Mouse (Mus musculus): ENCODE results near the gene Adh4. TPM values are rescaled to one million over a fixed set of nuclear protein-coding genes. Genes with fewer than 3 reads are reported as not detected.
"Not testable (repeated sequence)": the region's sequence is repeated elsewhere in the genome, so short reads cannot be mapped to it uniquely, and the experiment has no call there.

Gene Adh4
- polyA plus RNA-seq, 1 experiment from 2014 or later, result 0.82 TPM

GRCm38 (mm10) chr3:138463137-138463536 is 47.9 kb downstream of the Adh4 start:
- Histone ChIP-seq H3K36me3 (replicated peaks; ENCODE audit: insufficient read depth, low read length) (peaks cover 55% of the 10 kb centered on the region), H3K9ac (replicated peaks) (no peak overlapping the region), H3K4me3 (ENCODE audit: low read depth, low read length) (no peak overlapping the region), H3K9me3 (ENCODE audit: low read length) (no peaks in the 10 kb centered on the region), H3K4me1 (ENCODE audit: insufficient read depth) (peaks cover 4% of the 10 kb centered on the region; the same call in 1 of the 2 replicates), H3K27ac (ENCODE audit: low read depth) (no peak overlapping the region), H3K27me3 (ENCODE audit: insufficient read depth, low read length) (no peaks in the 10 kb centered on the region), H3K4me2 (ENCODE audit: low read depth, low read length) (no peak overlapping the region)
- peak; percentile 76 for ATAC-seq
- peak; percentile 70 for DNase-seq
- WGBS (ENCODE audit: insufficient replicate concordance), result 72% methylated on average over 2 of the region's 2 CpGs
- TF ChIP-seq EP300 (IDR thresholded peaks at IDR 0.05; ENCODE audit: low read depth) (no peak), CTCF (IDR thresholded peaks at IDR 0.05; ENCODE audit: low read depth) (peak; percentile 74)

- Histone ChIP-seq H3K4me1 (ENCODE audit: insufficient read depth) (peaks cover 4% of the 10 kb centered on the region; the same call in 1 of the 2 replicates), H3K36me3 (replicated peaks; ENCODE audit: insufficient read depth, low read length) (peaks cover 54% of the 10 kb centered on the region), H3K4me3 (ENCODE audit: low read depth, low read length) (no peak overlapping the region), H3K9me3 (ENCODE audit: low read length) (no peaks in the 10 kb centered on the region), H3K27me3 (ENCODE audit: insufficient read depth, low read length) (no peaks in the 10 kb centered on the region), H3K4me2 (ENCODE audit: low read depth, low read length) (no peak overlapping the region), H3K9ac (replicated peaks) (no peak overlapping the region), H3K27ac (ENCODE audit: low read depth) (peak overlapping the region; percentile 60)
- 64% methylated on average over 6 of the region's 6 CpGs for WGBS (ENCODE audit: insufficient replicate concordance)
- ATAC-seq (peak; percentile 75), DNase-seq (no peak)
- TF ChIP-seq CTCF (IDR thresholded peaks at IDR 0.05; ENCODE audit: low read depth) (no peak), EP300 (IDR thresholded peaks at IDR 0.05; ENCODE audit: low read depth) (no peak)
Measured at GRCm38 (mm10) chr3:138463807-138464206, 48.5 kb downstream of the Adh4 start.

DNA sequence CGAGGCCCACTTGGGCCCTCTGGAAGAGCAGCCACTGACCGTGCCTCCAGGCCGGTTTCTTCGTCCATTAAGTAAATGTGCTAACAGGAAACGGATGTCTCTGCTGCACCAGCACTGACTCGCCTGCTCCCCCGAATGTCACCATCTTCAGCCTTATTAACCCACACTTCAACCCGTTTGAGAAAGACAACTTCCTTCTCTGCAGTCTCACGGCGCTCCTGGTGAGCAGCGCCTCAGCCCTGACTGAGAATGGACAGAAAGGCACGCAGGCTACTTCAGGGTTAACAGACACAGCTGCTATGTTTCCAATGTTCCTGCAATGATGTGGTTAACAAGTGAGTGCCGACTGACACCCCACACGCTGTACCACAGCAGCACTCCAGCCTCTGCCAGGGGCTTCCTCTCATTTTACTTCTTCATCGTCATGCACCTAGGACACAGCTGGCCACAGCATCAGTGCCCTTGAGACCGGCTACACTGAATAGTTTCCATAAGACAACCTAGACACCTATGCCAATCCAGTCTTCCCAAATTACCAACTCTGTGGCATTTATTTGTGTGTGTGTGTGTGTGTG is 49.4 kb downstream of the Adh4 start:
- H3K36me3 ChIP-seq (replicated peaks; ENCODE audit: insufficient read depth, low read length), result peaks cover 51% of the 10 kb centered on the region
- no peaks in the 10 kb centered on the region for H3K27me3 ChIP-seq (ENCODE audit: insufficient read depth, low read length)

DNA sequence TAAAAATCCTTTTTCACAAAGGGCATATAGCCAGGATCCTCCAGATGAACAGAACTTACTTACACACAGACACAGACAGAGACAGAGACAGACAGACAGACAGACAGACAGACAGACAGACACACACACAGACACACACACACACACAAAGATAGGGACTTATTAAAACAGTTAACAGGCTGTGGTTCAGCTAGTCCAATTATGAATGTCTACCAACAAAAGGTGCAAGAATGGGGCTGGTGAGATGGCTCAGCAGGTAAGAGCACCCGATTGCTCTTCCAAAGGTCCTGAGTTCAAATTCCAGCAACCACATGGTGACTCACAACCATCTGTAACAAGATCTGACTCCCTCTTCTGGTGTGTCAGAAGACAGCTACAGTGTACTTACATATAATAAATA is 51.4 kb downstream of the Adh4 start:
- DNase-seq; H3K27me3 ChIP-seq (ENCODE audit: insufficient read depth, low read length); H3K4me2 ChIP-seq (ENCODE audit: low read depth, low read length); H3K27ac ChIP-seq (ENCODE audit: low read depth); H3K4me1 ChIP-seq (ENCODE audit: insufficient read depth); H3K4me3 ChIP-seq (ENCODE audit: low read depth, low read length); H3K9me3 ChIP-seq (ENCODE audit: low read length); H3K9ac ChIP-seq (replicated peaks); ATAC-seq: not testable (repeated sequence)
- WGBS (ENCODE audit: insufficient replicate concordance), result 88% methylated on average over 1 of the region's 1 CpGs
- peaks cover 53% of the 10 kb centered on the region for H3K36me3 ChIP-seq (replicated peaks; ENCODE audit: insufficient read depth, low read length)

More for the DNA sequence above, 49.4 kb downstream of the Adh4 start:
- peaks cover 4% of the 10 kb centered on the region; the same call in 1 of the 2 replicates for H3K4me1 ChIP-seq (ENCODE audit: insufficient read depth)
- TF ChIP-seq CTCF (IDR thresholded peaks at IDR 0.05; ENCODE audit: low read depth), result no peak
- TF ChIP-seq EP300 (IDR thresholded peaks at IDR 0.05; ENCODE audit: low read depth), result no peak
- ATAC-seq (peak; percentile 8; the same call in 1 of the 2 replicates), DNase-seq (no peak)
- no peak overlapping the region for H3K9ac ChIP-seq (replicated peaks)
- 63% methylated on average over 16 of the region's 16 CpGs for WGBS (ENCODE audit: insufficient replicate concordance)
- H3K4me3 ChIP-seq (ENCODE audit: low read depth, low read length), result no peak overlapping the region
- peak overlapping the region; percentile 60 for H3K27ac ChIP-seq (ENCODE audit: low read depth)
- no peak overlapping the region for H3K4me2 ChIP-seq (ENCODE audit: low read depth, low read length)
- H3K9me3 ChIP-seq (ENCODE audit: low read length), result no peaks in the 10 kb centered on the region

- no peak for ATAC-seq
- Histone ChIP-seq H3K4me2 (ENCODE audit: low read depth, low read length) (no peak overlapping the region), H3K9me3 (ENCODE audit: low read length) (no peaks in the 10 kb centered on the region), H3K9ac (replicated peaks) (no peak overlapping the region), H3K27ac (ENCODE audit: low read depth) (no peak overlapping the region), H3K36me3 (replicated peaks; ENCODE audit: insufficient read depth, low read length) (peaks cover 50% of the 10 kb centered on the region), H3K4me1 (ENCODE audit: insufficient read depth) (no peaks in the 10 kb centered on the region), H3K4me3 (ENCODE audit: low read depth, low read length) (no peak overlapping the region), H3K27me3 (ENCODE audit: insufficient read depth, low read length) (no peaks in the 10 kb centered on the region)
- no peak for TF ChIP-seq CTCF (IDR thresholded peaks at IDR 0.05; ENCODE audit: low read depth)
- no peak for TF ChIP-seq EP300 (IDR thresholded peaks at IDR 0.05; ENCODE audit: low read depth)
- no peak for DNase-seq
- WGBS (ENCODE audit: insufficient replicate concordance), result 80% methylated on average over 3 of the region's 3 CpGs
Measured at GRCm38 (mm10) chr3:138471066-138471465, 55.8 kb downstream of the Adh4 start.

- ATAC-seq (no peak), DNase-seq (no peak)
- TF ChIP-seq EP300 (IDR thresholded peaks at IDR 0.05; ENCODE audit: low read depth) (no peak), CTCF (IDR thresholded peaks at IDR 0.05; ENCODE audit: low read depth) (no peak)
- Histone ChIP-seq H3K4me1 (ENCODE audit: insufficient read depth) (no peaks in the 10 kb centered on the region), H3K27me3 (ENCODE audit: insufficient read depth, low read length) (no peaks in the 10 kb centered on the region), H3K9ac (replicated peaks) (no peak overlapping the region), H3K27ac (ENCODE audit: low read depth) (no peak overlapping the region), H3K4me3 (ENCODE audit: low read depth, low read length) (no peak overlapping the region), H3K9me3 (ENCODE audit: low read length) (no peaks in the 10 kb centered on the region), H3K36me3 (replicated peaks; ENCODE audit: insufficient read depth, low read length) (peaks cover 22% of the 10 kb centered on the region), H3K4me2 (ENCODE audit: low read depth, low read length) (no peak overlapping the region)
- 72% methylated on average over 8 of the region's 8 CpGs for WGBS (ENCODE audit: insufficient replicate concordance)
Measured at GRCm38 (mm10) chr3:138479489-138479888, 64.2 kb downstream of the Adh4 start.

Other genes with a start within 250 kb of the Adh4 start
- not detected in 2 replicates for gene 4930579F01Rik, start 221.6 kb upstream of the Adh4 start, polyA plus RNA-seq (2015; fragmentation: Nextera tagmentation; extraction: Ambion mirVana)
- 6.2 and 6.7 TPM in 2 replicates for gene Adh7, start 197.7 kb upstream of the Adh4 start, polyA plus RNA-seq (2015; fragmentation: Nextera tagmentation; extraction: Ambion mirVana)
- gene Adh1, start 154.5 kb upstream of the Adh4 start, polyA plus RNA-seq (2015; fragmentation: Nextera tagmentation; extraction: Ambion mirVana), result 434 and 496 TPM in 2 replicates
- gene Adh6a, start 102.2 kb upstream of the Adh4 start, polyA plus RNA-seq (2015; fragmentation: Nextera tagmentation; extraction: Ambion mirVana), result not detected in 2 replicates
- gene Adh6b, start 73.7 kb upstream of the Adh4 start, polyA plus RNA-seq (2015; fragmentation: Nextera tagmentation; extraction: Ambion mirVana), result 0.18 and 0.20 TPM in 2 replicates
- 247 and 271 TPM in 2 replicates for gene Adh5, start 27.6 kb downstream of the Adh4 start, polyA plus RNA-seq (2015; fragmentation: Nextera tagmentation; extraction: Ambion mirVana)
- gene Metap1, start 74.0 kb downstream of the Adh4 start, polyA plus RNA-seq (2015; fragmentation: Nextera tagmentation; extraction: Ambion mirVana), result 17.3 and 17.4 TPM in 2 replicates
- 93.7 and 98.3 TPM in 2 replicates for gene Eif4e, start 110.7 kb downstream of the Adh4 start, polyA plus RNA-seq (2015; fragmentation: Nextera tagmentation; extraction: Ambion mirVana)